Mouse (Mus musculus) E14TG2a.4 (cell line): ENCODE results near the gene Pabpc6.

Source experiments
- CTCF ChIP-seq: conservative IDR thresholded peaks from 2 replicates; pipeline ENCODE4 v1.5.1; 2014; ENCODE audit warnings: low read length
- NANOG ChIP-seq: IDR thresholded peaks from 2 replicates; pipeline ENCODE4 v1.6.1; 2014; ENCODE audit warnings: borderline replicate concordance, low read length, mixed read lengths

DNA sequence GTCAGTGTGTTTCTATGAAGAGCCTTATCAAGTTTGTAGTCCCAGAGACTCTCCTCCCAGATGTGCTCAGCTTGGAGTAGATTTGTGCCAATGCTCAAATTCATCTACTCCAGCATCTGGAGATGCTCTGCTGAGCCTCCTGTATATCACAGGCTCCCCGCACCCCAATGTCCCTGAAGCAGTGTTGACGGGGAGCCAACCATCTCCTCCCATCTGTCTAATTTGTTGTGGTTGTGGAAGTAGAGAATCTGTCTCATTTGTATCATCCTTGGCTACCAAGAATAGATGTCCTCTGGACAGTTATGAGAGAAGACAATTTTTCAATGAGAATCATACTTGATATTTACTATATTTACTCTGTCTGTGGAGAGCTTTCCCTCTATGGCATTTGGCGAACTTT, 39.4 kb upstream of the Pabpc6 start:
- TF ChIP-seq CTCF (no peak), NANOG (no peak)
